Mouse (Mus musculus): ENCODE data around the gene Gm37240.

- no peak for TF ChIP-seq CTCF (IDR thresholded peaks at IDR 0.05; ENCODE audit: low read depth)
- no peak for TF ChIP-seq EP300 (optimal IDR thresholded peaks at IDR 0.05)
These were observed 762.9 kb downstream of the Gm37240 start for GRCm38 (mm10) chr3:85124410-85124809.
